Mouse (Mus musculus) regulatory T cell (primary cell): ENCODE results near the gene Mcrip2.

Source experiments
- in situ Hi-C: fragments of 300-600 bp; cut with MboI, MseI; formaldehyde crosslinking; loops from one replicate; pipeline ENCODE4 v1.15.1; 2025; ENCODE audit warnings: high pct_unique_total_duplicates

The Mcrip2 gene

GRCm38 (mm10) chr17:25834595-25835222 lies 33.9 kb downstream of the Mcrip2 start:
- in situ Hi-C loops: no loop called here

- in situ Hi-C loops: no loop called here
These were observed 34.5 kb downstream of the Mcrip2 start for GRCm38 (mm10) chr17:25833961-25834594.

GRCm38 (mm10) chr17:25833291-25833663 lies 35.3 kb downstream of the Mcrip2 start, which contains the start of gene Stub1:
TSS of gene Stub1 (minus strand) at chr17:25833404.
- in situ Hi-C loops: no loop called here

- in situ Hi-C loops: no loop called here
These were observed 35.9 kb downstream of the Mcrip2 start for GRCm38 (mm10) chr17:25832436-25833290.

GRCm38 (mm10) chr17:25831451-25832281 lies 36.9 kb downstream of the Mcrip2 start:
- in situ Hi-C loops: no loop called here

- in situ Hi-C loops: no loop called here
These were observed 37.6 kb downstream of the Mcrip2 start for GRCm38 (mm10) chr17:25830806-25831431.

GRCm38 (mm10) chr17:25830200-25830753 lies 38.3 kb downstream of the Mcrip2 start:
- in situ Hi-C loops: no loop called here

- in situ Hi-C loops: no loop called here
These were observed 39.0 kb downstream of the Mcrip2 start for GRCm38 (mm10) chr17:25829558-25830017.

- in situ Hi-C loops: no loop called here
These were observed 39.6 kb downstream of the Mcrip2 start, which contains the start of gene Jmjd8 for GRCm38 (mm10) chr17:25828712-25829557. TSS of gene Jmjd8 (plus strand) at chr17:25828867.

GRCm38 (mm10) chr17:25828223-25828594 lies 40.4 kb downstream of the Mcrip2 start:
- in situ Hi-C loops: no loop called here

- in situ Hi-C loops: no loop called here
These were observed 40.9 kb downstream of the Mcrip2 start for GRCm38 (mm10) chr17:25827546-25828222.

- in situ Hi-C loops: no loop called here
These were observed 41.6 kb downstream of the Mcrip2 start for GRCm38 (mm10) chr17:25827011-25827410.

- in situ Hi-C loops: no loop called here
These were observed 42.5 kb downstream of the Mcrip2 start for GRCm38 (mm10) chr17:25825984-25826570.

- in situ Hi-C loops: no loop called here
These were observed 43.3 kb downstream of the Mcrip2 start for GRCm38 (mm10) chr17:25825311-25825710.

GRCm38 (mm10) chr17:25824362-25825142 lies 44.0 kb downstream of the Mcrip2 start:
- in situ Hi-C loops: no loop called here

GRCm38 (mm10) chr17:25823452-25823851 lies 45.1 kb downstream of the Mcrip2 start, which contains the start of gene Wdr24:
TSS of gene Wdr24 (plus strand) at chr17:25823627.
- in situ Hi-C loops: no loop called here

- in situ Hi-C loops: no loop called here
These were observed 49.4 kb downstream of the Mcrip2 start for GRCm38 (mm10) chr17:25818851-25819780.
